Mouse (Mus musculus): ENCODE results near the gene Rpl23a. TPM values are rescaled to one million over a fixed set of nuclear protein-coding genes. Genes with fewer than 3 reads are reported as not detected.
A peak's percentile ranks its signal among the peaks of the same experiment; 100 is the strongest.

Rpl23a gene
- 2,467 and 2,664 TPM in 2 replicates for total RNA-seq (2015)
- total RNA-seq (2017), result 2,641 and 2,675 TPM in 2 replicates

DNA sequence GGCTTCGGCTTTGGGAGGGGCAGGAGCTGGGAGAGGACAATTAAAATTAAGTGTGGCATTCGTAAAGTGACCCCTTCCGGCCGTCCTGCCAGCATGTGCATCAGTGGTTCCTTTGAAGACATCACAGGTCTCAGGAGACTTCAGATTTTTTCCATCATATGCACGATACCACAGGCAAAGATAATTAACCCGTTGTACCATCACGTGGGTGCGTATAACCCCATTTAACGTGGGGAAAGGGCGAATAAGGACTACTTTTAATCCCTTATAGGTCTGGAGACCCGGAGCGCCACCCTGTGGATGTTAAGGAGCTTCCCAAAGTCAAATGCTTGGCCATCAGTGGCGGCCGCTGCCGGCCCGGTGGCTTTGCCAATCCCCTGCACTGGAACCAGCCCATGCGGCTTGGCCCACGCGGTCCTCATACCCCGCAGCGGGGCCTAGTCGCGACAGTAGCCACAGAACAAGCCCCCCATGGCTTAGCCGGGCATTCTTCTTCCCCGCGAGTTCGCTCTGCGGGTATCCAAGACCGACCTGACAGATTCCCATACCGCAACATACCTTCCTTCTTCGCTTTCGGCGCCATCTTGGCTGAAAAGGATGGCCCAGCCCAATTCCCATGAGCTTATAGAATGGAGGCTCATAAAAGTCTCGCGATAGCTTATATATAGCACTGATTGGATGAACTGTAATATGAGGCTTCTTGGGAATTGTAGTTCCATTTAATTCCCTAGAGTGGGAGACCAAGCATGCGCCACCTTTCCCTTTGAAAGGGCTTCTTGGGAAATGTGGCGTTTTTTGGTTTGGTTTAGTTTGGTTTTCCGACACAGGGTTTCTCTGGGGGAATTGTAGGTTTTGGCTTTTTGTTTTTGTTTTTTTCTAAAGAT, at the start of gene Rpl23a:
Gene Rpl23a, minus strand, starts transcription at position 624 of the 884 bp plus-strand sequence.
- ATAC-seq (ENCODE audit: poor library complexity, severe bottlenecking), result peak; percentile 92

- no peak for ATAC-seq (ENCODE audit: poor library complexity, severe bottlenecking)
Observed at GRCm38 (mm10) chr11:78231518-78231917, 48.1 kb upstream of the Rpl23a start.

GRCm38 (mm10) chr11:78223586-78223985, 40.2 kb upstream of the Rpl23a start:
- ATAC-seq (ENCODE audit: poor library complexity, severe bottlenecking), result no peak

DNA sequence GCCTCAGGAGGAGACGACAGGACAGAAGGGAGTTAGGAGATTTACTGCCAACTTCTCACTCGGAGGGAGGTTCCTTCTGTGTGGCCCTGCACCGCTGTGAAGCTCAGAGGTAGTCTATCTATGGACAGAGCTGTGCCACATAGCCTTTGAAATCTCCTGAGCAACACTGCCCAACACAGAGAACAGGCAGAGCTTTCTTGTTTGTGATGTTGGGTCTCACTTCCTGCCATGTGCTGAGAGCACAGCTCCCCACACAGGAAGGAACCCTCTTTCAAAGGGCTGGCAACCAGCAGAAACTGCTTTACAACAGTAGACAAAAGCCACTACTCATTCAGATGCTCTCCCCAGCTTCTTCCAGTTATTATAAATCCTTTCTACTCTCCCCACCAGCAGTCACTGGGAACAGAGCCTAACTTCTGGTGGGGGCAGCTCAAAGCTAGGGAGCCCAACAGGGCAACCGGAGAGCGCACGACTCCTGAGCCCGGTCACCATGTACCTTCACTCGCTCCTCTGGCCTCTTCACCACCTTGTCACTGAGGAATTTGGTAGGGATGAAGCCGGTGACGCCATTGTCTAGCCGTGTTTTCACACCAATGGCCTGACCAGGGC, 32.4 kb upstream of the Rpl23a start:
- no peak for ATAC-seq (ENCODE audit: poor library complexity, severe bottlenecking)

DNA sequence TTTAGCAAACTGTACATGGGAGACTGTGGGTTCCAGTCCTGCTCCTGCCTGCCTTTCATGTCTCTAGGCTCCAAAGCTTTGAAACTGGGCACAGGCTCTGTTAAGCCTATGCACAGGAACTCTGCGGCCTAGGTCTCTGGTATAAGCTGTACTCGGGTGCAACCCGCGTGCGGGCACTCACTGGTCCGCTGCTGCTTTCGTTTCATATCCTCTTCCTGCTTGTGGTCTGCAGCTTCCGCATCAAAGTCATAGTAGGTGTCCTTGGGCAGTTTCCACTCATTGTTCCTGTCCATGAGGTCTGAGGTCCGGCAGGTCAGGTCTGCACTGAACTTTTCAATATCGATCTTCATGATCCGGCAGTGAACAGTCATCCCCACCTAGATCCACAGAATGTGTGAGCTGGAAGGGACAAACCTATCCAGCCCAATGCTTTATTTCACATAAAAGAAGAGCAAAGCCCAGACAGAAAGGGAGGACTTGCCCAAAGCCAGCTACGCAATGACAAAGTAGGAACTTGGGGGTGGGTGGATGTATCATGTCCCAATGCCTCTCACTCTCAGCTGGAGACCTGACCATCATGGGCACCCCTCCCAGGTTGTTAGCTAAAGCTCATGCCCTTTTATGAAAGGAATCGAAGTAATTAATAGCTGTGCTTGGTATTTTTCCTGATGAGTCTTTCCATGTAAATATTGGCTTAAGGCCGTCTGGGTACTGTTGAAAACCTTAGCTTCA, 29.9 kb upstream of the Rpl23a start:
- ATAC-seq (ENCODE audit: poor library complexity, severe bottlenecking), result peak; percentile 99

DNA sequence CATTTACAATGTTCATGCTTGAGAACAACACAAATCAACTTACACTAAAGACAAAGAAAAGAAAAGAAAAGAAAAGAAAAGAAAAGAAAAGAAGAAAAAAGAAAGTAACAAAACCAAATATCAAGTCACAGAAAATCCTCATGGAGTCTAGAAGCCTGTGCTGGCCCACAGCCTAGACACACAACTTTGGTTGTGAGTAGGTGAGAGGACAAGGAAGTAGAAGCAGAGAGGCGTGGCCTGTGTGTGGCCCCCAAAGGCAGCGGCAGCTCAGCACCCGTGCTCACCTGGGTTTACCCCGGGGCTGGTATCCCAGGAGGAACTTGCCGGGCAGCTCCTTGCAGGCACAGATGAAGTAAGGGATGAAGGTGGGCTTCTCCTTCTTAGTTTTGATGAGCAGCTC, 28.1 kb upstream of the Rpl23a start:
- ATAC-seq (ENCODE audit: poor library complexity, severe bottlenecking), result no peak

GRCm38 (mm10) chr11:78210615-78211014, 27.2 kb upstream of the Rpl23a start:
- no peak for ATAC-seq (ENCODE audit: poor library complexity, severe bottlenecking)

- no peak for ATAC-seq (ENCODE audit: poor library complexity, severe bottlenecking)
Observed at GRCm38 (mm10) chr11:78209886-78210285, 26.5 kb upstream of the Rpl23a start.

DNA sequence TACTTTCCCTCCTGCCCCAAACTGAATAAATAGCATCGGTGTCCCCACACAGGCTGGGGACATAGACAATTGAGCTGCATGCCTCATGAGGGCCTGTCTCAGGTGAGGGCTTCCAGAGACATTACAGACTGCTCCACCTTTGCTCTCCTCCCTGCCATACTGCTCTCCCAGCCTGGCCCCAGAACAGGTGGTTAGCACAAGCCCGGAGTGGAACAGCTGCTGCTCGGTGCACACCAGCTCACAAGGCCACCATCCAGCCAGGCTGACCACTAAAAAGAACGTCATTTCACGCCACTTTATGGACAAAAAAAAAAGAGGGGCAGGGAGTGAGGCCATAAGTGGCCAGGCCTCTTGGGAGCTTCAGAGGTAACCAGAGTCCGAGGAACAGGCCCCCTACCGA, 23.8 kb upstream of the Rpl23a start:
- ATAC-seq (ENCODE audit: poor library complexity, severe bottlenecking), result no peak

DNA sequence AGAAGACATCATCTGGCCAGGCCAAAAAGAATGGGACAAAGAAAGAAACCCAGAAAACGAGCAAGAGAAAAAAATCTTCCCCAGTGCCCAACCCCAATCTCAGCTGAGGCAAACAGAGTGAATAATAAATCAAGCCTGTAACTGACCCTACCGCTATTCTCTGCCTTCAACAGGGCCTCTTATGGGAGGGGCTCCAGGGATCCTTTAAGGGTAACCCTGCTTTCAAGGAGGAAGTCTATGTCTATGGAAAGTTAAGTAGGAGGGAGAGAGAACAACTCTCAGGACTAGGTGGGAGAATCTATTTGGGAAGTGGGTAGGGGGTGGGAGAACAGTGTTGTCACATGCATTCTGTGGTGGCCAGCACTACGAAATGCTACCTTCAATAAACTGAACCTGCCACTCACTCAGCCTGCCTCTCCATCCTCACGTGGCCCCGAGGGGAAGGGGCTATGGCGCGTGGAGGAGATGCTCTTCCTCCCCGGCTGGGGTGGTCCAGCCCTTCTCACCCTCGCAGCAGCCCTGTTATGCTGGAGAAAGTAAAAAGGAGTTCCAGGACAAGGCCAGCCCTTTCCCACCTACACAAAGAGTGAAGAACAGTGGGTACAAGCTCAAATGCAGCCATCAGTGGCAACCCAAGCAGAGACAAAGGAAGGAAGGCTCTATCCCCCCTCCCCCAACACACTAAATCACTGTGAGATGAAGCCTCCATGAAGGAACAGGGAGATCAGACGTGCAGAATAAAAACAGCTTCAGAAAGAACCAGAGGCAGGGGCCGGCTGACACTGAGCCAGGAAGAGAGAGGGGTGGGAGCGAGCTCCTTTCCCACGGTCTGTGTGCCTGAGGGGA, 22.2 kb upstream of the Rpl23a start:
- no peak for ATAC-seq (ENCODE audit: poor library complexity, severe bottlenecking)

GRCm38 (mm10) chr11:78204287-78204686, 20.9 kb upstream of the Rpl23a start:
- ATAC-seq (ENCODE audit: poor library complexity, severe bottlenecking), result no peak

- ATAC-seq (ENCODE audit: poor library complexity, severe bottlenecking), result no peak
Observed at GRCm38 (mm10) chr11:78202372-78202771, 19.0 kb upstream of the Rpl23a start.

GRCm38 (mm10) chr11:78195101-78195863, 11.9 kb upstream of the Rpl23a start:
- ATAC-seq (ENCODE audit: poor library complexity, severe bottlenecking), result no peak

GRCm38 (mm10) chr11:78194411-78195100, 11.2 kb upstream of the Rpl23a start:
- peak; percentile 97 for ATAC-seq (ENCODE audit: poor library complexity, severe bottlenecking)

GRCm38 (mm10) chr11:78193113-78193512, 9.7 kb upstream of the Rpl23a start, which contains the start of gene Proca1:
Gene Proca1, plus strand, starts transcription at chr11:78193392.
- no peak for ATAC-seq (ENCODE audit: poor library complexity, severe bottlenecking)

DNA sequence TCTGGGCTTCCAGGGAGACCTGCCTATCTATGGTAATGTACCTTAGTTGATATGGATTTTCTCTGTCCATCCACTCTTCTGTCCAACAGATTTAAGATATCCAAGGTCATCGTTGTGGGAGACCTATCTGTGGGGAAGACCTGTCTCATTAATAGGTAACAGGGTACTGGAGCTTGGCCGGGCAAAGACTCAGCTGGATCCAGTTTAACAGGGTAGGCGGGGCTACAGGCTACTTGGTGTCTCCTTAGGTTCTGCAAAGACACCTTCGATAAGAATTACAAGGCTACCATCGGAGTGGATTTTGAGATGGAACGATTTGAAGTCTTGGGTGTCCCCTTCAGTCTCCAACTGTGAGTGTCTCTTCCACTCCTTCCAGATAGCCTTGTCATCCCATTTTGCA, 6.7 kb upstream of the Rpl23a start:
- no peak for ATAC-seq (ENCODE audit: poor library complexity, severe bottlenecking)

GRCm38 (mm10) chr11:78189234-78190040, 6.1 kb upstream of the Rpl23a start:
- peak; percentile 40; the same call in 1 of the 2 replicates for ATAC-seq (ENCODE audit: poor library complexity, severe bottlenecking)

Measured in megakaryocyte, adult 5-6 weeks (primary cell).